Mouse (Mus musculus) C2C12 (cell line): Measurements from ENCODE around the gene Sec14l2.

ENCODE experiments used
- CTCF ChIP-seq: IDR thresholded peaks from one replicate; pipeline ENCODE4 v1.5.1; 2011; ENCODE audit not compliant: control insufficient read depth, insufficient read depth, insufficient read length
- USF1 ChIP-seq: IDR thresholded peaks from one replicate; pipeline ENCODE4 v1.6.1; 2011; ENCODE audit warnings: low read depth, mild to moderate bottlenecking, control low read depth, moderate library complexity

GRCm38 (mm10) chr11:4155641-4156040 is 32.4 kb upstream of the Sec14l2 start:
- no peak for TF ChIP-seq CTCF
- TF ChIP-seq USF1: no peak
